Mouse (Mus musculus) neural tube, embryonic 14.5 days (tissue): ENCODE results near the gene Fosl1. TPM values are rescaled to one million over a fixed set of nuclear protein-coding genes. Genes with fewer than 3 reads are reported as not detected.
A peak's percentile ranks its signal among the peaks of the same experiment; 100 is the strongest.

Experiments
- ATAC-seq: fragments of 200-750 bp; cut with Nextera tagmentation; 2 replicates; pipeline ENCODE4 v1.8.0; 2017; ENCODE audit warnings: low read depth, mild to moderate bottlenecking, moderate TSS enrichment, moderate library complexity
- H3K27ac ChIP-seq: fragments of 300-500 bp; sonication (generic); 2 replicates; pipeline ENCODE4 v1.5.1; 2014; ENCODE audit warnings: low read depth, mild to moderate bottlenecking, control low read depth, low read length, moderate library complexity, mixed read lengths
- H3K27me3 ChIP-seq: fragments of 300-500 bp; sonication (generic); 2 replicates; pipeline ENCODE4 v1.6.1; 2014; ENCODE audit warnings: low read length; ENCODE audit not compliant: control insufficient read depth, insufficient read depth
- H3K36me3 ChIP-seq: fragments of 300-500 bp; sonication (generic); 2 replicates; pipeline ENCODE4 v1.6.1; 2014; ENCODE audit warnings: low read length, mixed read lengths; ENCODE audit not compliant: control insufficient read depth, insufficient read depth
- H3K4me1 ChIP-seq: fragments of 300-500 bp; sonication (generic); 2 replicates; pipeline ENCODE4 v1.6.1; 2014; ENCODE audit warnings: low read length; ENCODE audit not compliant: control insufficient read depth, insufficient read depth
- H3K4me2 ChIP-seq: fragments of 300-500 bp; sonication (generic); 2 replicates; pipeline ENCODE4 v1.6.1; 2014; ENCODE audit warnings: mild to moderate bottlenecking, low read depth, low read length, control low read depth
- H3K4me3 ChIP-seq: fragments of 300-500 bp; sonication (generic); 2 replicates; pipeline ENCODE4 v1.5.1; 2014; ENCODE audit warnings: low read depth, low read length, control low read depth, mixed read lengths
- H3K9ac ChIP-seq: fragments of 300-500 bp; sonication (generic); replicated peaks from 2 replicates; pipeline ENCODE4 v1.6.1; 2014; ENCODE audit warnings: low read depth, mild to moderate bottlenecking, control low read depth, low read length, mixed read lengths
- H3K9me3 ChIP-seq: fragments of 300-500 bp; sonication (generic); 2 replicates; pipeline ENCODE4 v1.6.1; 2016; ENCODE audit warnings: low read length; ENCODE audit not compliant: control insufficient read depth
- WGBS: fragments of 180-500 bp; shearing (Covaris S2); extraction: QIAGEN DNeasy Blood & Tissue Kit; methylation state at CpG from one replicate; pipeline ENCODE4 v1.1.7; 2014; 5-methylcytosine and 5-hydroxymethylcytosine counted together
- polyA plus RNA-seq: library from polyadenylated mRNA; unstranded; fragments of >200 nt; fragmentation: Nextera tagmentation; extraction: Ambion mirVana; gene quantifications from 2 replicates; pipeline ENCODE4 v1.2.1, GENCODE M21; 2014

The Fosl1 gene
- polyA plus RNA-seq, 1 experiment from 2014 or later, result not detected

DNA sequence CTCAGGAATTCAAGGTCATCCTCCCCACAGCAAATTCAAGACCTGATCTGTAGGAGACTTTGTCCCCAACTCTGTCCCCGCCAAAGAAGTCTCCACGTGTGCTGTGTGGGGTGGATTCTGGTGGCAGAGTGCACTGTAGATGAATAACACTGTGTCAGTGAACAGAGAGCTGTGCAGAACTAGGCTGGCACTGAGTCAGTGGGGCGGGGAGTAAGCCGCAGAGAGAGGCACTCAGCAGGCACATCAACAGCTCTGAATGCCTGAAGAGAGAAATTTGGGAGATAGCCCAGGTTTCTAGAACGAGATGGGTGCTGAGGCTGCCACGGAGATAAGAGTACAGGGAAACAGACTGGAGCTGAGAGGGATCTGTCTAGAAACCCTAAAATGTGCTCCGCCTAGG, 11.7 kb downstream of the Fosl1 start:
- Histone ChIP-seq H3K27me3 (no peaks in the 10 kb centered on the region; the same call in 1 of the 2 replicates), H3K9ac (no peak overlapping the region), H3K9me3 (no peaks in the 10 kb centered on the region), H3K36me3 (peaks cover 7% of the 10 kb centered on the region; the same call in 1 of the 2 replicates), H3K4me2 (0 out of 2 replicates have a peak overlapping the region, but pooled peaks have one; percentile 12), H3K4me3 (no peak overlapping the region), H3K27ac (no peak overlapping the region), H3K4me1 (peaks cover 34% of the 10 kb centered on the region)
- WGBS, result 70% methylated on average over 7 of the region's 7 CpGs
- ATAC-seq, result no peak

DNA sequence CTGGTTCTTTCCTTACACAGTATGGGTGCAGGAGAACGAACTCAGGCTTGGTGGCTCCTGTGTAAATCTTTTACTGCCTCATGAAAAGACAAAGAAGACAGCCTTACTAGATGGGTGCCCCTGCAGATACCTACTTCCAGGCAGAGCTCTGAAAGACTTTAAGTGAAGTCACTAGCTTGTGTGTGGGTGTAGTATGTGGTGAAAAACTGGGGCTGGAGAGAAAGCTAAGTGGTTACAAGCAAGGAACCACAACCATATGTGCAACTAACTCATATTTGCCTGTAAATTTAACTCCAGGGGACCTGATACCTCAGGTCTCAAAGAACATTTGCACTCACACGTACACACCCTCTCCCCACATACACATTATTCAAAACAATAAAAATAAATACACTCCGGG, 12.5 kb downstream of the Fosl1 start:
- peaks cover 38% of the 10 kb centered on the region for H3K4me1 ChIP-seq
- ATAC-seq, result no peak

DNA sequence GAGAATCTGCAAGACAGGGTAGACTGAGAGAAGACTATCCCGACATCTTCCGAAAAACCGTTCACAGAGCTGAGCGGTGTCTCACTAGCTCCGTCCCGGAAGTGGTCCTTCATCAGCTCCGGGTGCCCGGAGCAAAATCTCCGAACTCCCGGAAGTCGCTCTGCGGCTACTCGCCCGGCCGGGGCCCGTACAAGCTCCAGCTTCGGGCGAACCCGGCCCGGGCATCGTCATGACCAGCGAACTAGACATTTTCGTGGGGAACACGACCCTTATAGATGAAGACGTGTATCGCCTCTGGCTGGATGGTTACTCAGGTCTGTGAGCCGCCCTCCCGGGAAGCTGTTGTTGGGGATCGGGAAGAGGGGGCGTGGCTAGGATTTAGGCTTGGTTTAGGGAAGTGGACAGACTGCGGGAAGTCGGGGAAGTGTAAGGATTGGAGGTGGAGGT, 13.1 kb downstream of the Fosl1 start, which contains the start of gene Fibp:
Gene Fibp (plus strand): TSS at position 151 of the 447 bp plus-strand sequence.
- H3K27ac ChIP-seq, result peak within 1 kb of the TSS; percentile 24; the same call in 1 of the 2 replicates
- no peaks in the 10 kb centered on the region for H3K9me3 ChIP-seq
- H3K4me1 ChIP-seq, result peaks cover 36% of the 10 kb centered on the region
- under 1% methylated on average over 32 of the region's 32 CpGs for WGBS
- H3K27me3 ChIP-seq, result no peaks in the 10 kb centered on the region; the same call in 1 of the 2 replicates
- H3K4me3 ChIP-seq, result peak within 1 kb of the TSS; percentile 75
- H3K9ac ChIP-seq, result peak within 1 kb of the TSS; percentile 76
- ATAC-seq, result peak; percentile 59
- peaks cover 16% of the 10 kb centered on the region for H3K36me3 ChIP-seq
- peak within 1 kb of the TSS; percentile 94 for H3K4me2 ChIP-seq

More for the DNA sequence above, 12.5 kb downstream of the Fosl1 start:
- Histone ChIP-seq H3K9me3 (no peaks in the 10 kb centered on the region), H3K27ac (peak overlapping the region; percentile 24; the same call in 1 of the 2 replicates), H3K27me3 (no peaks in the 10 kb centered on the region; the same call in 1 of the 2 replicates), H3K4me3 (peak overlapping the region; percentile 75), H3K36me3 (peaks cover 10% of the 10 kb centered on the region), H3K9ac (peak overlapping the region; percentile 76), H3K4me2 (peak overlapping the region; percentile 94)
- 21% methylated on average over 3 of the region's 3 CpGs for WGBS

DNA sequence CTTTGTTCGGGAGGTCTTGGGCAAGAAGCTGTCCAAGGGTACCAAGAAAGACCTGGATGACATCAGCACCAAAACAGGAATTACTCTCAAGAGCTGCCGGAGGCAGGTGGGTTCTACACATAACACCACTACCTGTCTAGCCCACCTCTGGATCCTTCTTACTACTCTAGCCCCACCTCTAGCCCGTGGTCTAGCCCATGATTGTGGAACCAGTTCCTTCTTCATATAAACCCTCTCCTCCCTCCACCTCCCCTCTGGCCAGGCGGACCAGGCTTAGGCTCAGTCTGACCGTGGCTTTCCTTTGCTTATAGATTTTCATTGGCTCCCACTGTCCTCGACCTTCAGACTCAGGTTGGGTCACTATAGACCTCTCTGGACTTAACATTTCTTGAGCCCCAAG, 14.1 kb downstream of the Fosl1 start:
- Histone ChIP-seq H3K36me3 (peaks cover 24% of the 10 kb centered on the region), H3K4me2 (peak overlapping the region; percentile 94), H3K4me3 (peak overlapping the region; percentile 75), H3K9ac (peak overlapping the region; percentile 76; the same call in 1 of the 2 replicates), H3K27me3 (no peaks in the 10 kb centered on the region; the same call in 1 of the 2 replicates), H3K9me3 (no peaks in the 10 kb centered on the region), H3K4me1 (peaks cover 26% of the 10 kb centered on the region), H3K27ac (no peak overlapping the region)
- 90% methylated on average over 6 of the region's 6 CpGs for WGBS
- no peak for ATAC-seq

DNA sequence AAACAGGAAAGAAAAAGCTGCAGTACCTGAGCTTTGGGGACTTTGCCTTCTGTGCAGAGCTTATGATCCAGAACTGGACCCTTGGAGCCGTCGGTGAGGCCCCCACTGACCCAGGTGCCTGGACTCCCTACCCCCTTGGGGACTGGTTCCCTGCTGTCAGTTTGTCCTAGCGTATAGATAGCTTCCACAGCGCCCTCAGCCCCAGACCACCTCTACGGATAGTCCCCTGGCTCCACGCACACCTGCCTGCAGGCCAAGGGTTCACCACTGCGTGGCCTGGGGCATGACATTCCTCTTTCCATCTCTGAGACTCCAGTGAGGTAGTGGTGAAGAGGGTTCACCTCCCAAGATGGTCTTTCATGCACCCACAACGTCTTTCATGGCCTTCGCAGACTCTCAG, 15.9 kb downstream of the Fosl1 start:
- Histone ChIP-seq H3K36me3 (peaks cover 33% of the 10 kb centered on the region), H3K4me2 (no peak overlapping the region)
- ATAC-seq, result no peak

DNA sequence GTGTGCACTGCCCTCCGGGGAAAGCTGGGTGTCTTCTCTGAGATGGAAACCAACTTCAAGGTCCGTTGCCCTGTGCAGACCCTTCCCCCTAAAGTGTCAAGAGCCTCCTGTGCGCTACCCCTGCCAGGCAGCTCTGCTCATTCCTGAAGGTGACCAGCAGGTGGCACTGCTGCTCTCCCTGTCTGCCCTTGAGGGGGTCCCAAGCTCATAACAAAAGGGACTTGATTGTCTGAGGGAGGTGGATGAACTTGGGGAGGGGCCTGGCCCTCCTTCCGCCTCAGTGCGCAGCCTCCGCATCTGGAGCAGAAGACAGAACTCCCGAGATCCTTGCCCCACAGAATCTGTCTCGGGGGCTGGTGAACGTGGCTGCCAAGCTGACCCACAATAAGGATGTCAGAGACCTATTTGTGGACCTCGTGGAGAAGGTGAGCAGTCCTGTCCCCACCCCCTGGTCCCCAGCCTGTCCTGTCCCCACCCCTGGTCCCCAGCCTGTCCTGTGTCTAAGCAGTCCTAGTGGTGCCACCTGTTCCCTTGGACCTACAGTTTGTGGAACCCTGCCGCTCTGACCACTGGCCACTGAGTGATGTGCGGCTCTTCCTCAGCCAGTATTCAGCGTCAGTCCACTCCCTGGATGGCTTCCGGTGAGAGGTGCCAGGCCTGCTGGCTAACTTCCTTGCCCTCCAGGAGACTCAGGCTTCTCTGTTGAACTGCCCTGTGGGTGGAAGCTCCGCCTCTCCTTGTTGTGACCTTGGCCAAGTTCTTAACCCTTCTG, 16.6 kb downstream of the Fosl1 start:
- Histone ChIP-seq H3K27ac (peak overlapping the region; percentile 44; the same call in 1 of the 2 replicates), H3K9me3 (no peaks in the 10 kb centered on the region), H3K36me3 (peaks cover 33% of the 10 kb centered on the region), H3K9ac (peak overlapping the region; percentile 56), H3K27me3 (no peaks in the 10 kb centered on the region; the same call in 1 of the 2 replicates), H3K4me3 (peak overlapping the region; percentile 24), H3K4me2 (peak overlapping the region; percentile 45), H3K4me1 (peaks cover 19% of the 10 kb centered on the region)
- peak; percentile 54; the same call in 1 of the 2 replicates for ATAC-seq
- WGBS, result 41% methylated on average over 15 of the region's 15 CpGs

More for the DNA sequence above, 15.9 kb downstream of the Fosl1 start:
- WGBS, result 93% methylated on average over 9 of the region's 9 CpGs
- Histone ChIP-seq H3K4me1 (peaks cover 21% of the 10 kb centered on the region), H3K4me3 (no peak overlapping the region), H3K27ac (no peak overlapping the region), H3K9ac (no peak overlapping the region), H3K9me3 (no peaks in the 10 kb centered on the region), H3K27me3 (no peaks in the 10 kb centered on the region; the same call in 1 of the 2 replicates)

DNA sequence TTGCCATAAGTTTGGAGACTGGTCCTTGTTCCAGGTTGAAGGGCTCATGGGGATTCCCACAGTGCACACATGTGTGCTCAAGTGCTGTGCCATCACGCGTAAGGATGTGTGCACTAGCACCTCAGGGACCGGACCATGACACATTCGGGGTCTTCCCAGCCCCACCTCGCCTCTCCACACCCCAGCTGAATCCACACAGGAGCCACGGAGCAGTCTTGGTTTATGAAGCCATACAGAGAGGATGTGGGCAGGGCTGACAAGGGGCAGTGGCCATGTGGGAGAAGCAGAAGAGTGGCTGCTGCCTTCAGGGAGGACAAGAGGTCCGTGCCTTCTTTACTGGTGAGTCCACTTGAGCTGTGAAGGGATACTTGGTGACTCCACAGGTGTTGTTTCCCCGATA, 17.7 kb downstream of the Fosl1 start:
- H3K27me3 ChIP-seq, result no peaks in the 10 kb centered on the region; the same call in 1 of the 2 replicates
- H3K4me1 ChIP-seq, result peaks cover 17% of the 10 kb centered on the region
- H3K27ac ChIP-seq, result no peak overlapping the region
- H3K36me3 ChIP-seq, result peaks cover 33% of the 10 kb centered on the region
- ATAC-seq, result no peak
- no peak overlapping the region for H3K9ac ChIP-seq
- H3K4me2 ChIP-seq, result no peak overlapping the region
- no peaks in the 10 kb centered on the region for H3K9me3 ChIP-seq
- no peak overlapping the region for H3K4me3 ChIP-seq
- WGBS, result 93% methylated on average over 8 of the region's 8 CpGs

DNA sequence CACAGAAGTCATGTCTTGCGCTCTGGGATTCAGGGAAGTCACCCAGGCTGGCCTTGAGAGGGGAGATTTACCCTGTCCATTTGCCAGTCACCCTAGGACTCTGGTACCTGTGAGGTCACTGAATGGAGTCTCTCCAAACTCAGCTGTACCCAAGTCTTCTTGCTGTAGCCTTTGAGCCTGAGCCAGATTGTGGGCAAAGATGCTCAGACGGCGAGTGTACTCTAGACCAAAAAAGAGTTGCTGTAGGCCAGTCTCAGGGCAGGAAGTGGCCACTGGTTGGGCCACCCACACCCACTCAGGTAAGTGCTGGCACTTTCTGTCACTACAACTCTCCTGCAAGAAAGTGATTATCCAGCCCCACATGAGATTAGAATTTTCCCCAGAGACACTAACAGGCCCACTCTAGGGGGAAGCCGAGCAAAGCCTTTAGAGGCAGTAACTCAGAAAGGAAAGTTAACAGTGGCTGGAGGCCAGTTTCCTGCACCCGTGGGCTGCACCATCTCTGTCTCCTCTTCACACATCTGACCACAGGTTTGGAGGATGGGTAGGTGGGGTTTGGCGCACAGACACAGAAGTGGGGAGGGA, 19.7 kb downstream of the Fosl1 start:
- Histone ChIP-seq H3K36me3 (peaks cover 33% of the 10 kb centered on the region), H3K4me3 (no peak overlapping the region), H3K9me3 (no peaks in the 10 kb centered on the region), H3K4me1 (peaks cover 8% of the 10 kb centered on the region), H3K27me3 (no peaks in the 10 kb centered on the region), H3K27ac (no peak overlapping the region), H3K9ac (no peak overlapping the region), H3K4me2 (no peak overlapping the region)
- WGBS, result 96% methylated on average over 6 of the region's 6 CpGs
- no peak for ATAC-seq

DNA sequence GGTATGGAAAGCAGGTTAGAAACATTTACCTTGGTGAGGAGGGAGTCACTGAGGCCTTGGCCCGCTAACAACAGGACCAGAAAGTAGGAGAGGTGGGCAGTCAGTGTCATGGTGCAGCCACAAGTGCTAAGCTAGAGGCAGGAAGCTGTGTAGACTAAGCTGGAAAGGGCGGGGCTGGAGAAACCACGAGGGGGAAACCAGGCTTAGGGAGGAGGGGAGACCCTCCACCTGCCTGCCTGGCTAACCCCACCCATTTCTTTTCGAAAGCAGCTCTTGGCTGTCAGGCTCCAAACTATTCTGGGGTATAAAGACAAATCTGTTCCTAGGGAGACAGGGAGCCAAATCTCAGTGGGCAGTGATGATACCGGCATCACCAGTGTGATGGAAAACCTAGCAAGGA, 21.0 kb downstream of the Fosl1 start, which contains the start of gene Ctsw:
Gene Ctsw (minus strand): TSS at position 134 of the 400 bp plus-strand sequence.
- 49% methylated on average over 5 of the region's 5 CpGs for WGBS
- no peaks in the 10 kb centered on the region for H3K27me3 ChIP-seq
- ATAC-seq, result no peak
- peaks cover 8% of the 10 kb centered on the region for H3K4me1 ChIP-seq
- H3K4me2 ChIP-seq, result no peak within 1 kb of the TSS
- no peak within 1 kb of the TSS for H3K9ac ChIP-seq
- H3K36me3 ChIP-seq, result peaks cover 28% of the 10 kb centered on the region
- no peak within 1 kb of the TSS for H3K4me3 ChIP-seq
- no peak within 1 kb of the TSS for H3K27ac ChIP-seq
- H3K9me3 ChIP-seq, result no peaks in the 10 kb centered on the region
